Mouse (Mus musculus) monocyte, adult 5-6 weeks (primary cell): Measurements from ENCODE around the gene Smchd1. TPM values are rescaled to one million over a fixed set of nuclear protein-coding genes. Genes with fewer than 3 reads are reported as not detected.

ENCODE experiments used
- total RNA-seq: library from RNA; stranded (forward); fragments of 200-1000, 200-491, 200-594 nt; gene quantifications from 3 replicates; pipeline ENCODE4 v1.2.3, GENCODE M21; 2017

Gene Smchd1
- total RNA-seq, 1 experiment from 2014 or later, result 202 TPM

Other genes starting within 250 kb of the Smchd1 start
- gene Emilin2, start 163.4 kb downstream of the Smchd1 start, total RNA-seq, result 184 to 329 TPM (median 319 TPM) in 3 replicates
- gene Gm4707, start 15.4 kb downstream of the Smchd1 start, total RNA-seq, result 11.7 to 54.1 TPM (median 17.0 TPM) in 3 replicates
- gene Ndc80, start 51.5 kb upstream of the Smchd1 start, total RNA-seq, result 27.2 to 27.7 TPM (median 27.3 TPM) in 3 replicates
- gene Spdya, start 76.7 kb upstream of the Smchd1 start, total RNA-seq, result 1.4 TPM in 1 of 3 replicates, not detected in the others
- gene Wdr43, start 140.6 kb upstream of the Smchd1 start, total RNA-seq, result 148 to 191 TPM (median 165 TPM) in 3 replicates
- gene Togaram2, start 197.9 kb upstream of the Smchd1 start, total RNA-seq, result not detected in 3 replicates